Mouse (Mus musculus) E14TG2a.4 (cell line): ENCODE measurements at regions not wholly inside any gene's neighbourhood (a gene's known extent, or its start where the extent isn't known, plus 50 kb on each side); places are given as distances from the start of the nearest gene placed in this dataset.

Source experiments
- H3K27me3 ChIP-seq: 2 replicates; pipeline ENCODE4 v1.6.1; 2014; ENCODE audit warnings: low read length, control low read depth; ENCODE audit not compliant: insufficient read depth
- H3K36me3 ChIP-seq: 2 replicates; pipeline ENCODE4 v1.6.1; 2014; ENCODE audit warnings: low read length, control low read depth; ENCODE audit not compliant: insufficient read depth
- H3K4me1 ChIP-seq: replicated peaks from 2 replicates; pipeline ENCODE4 v1.6.1; 2014; ENCODE audit warnings: low read depth, low read length, control low read depth
- H3K4me3 ChIP-seq: replicated peaks from 2 replicates; pipeline ENCODE4 v1.5.1; 2014; ENCODE audit warnings: mild to moderate bottlenecking, low read length
- H3K9me3 ChIP-seq: 2 replicates; pipeline ENCODE4 v1.6.1; 2014; ENCODE audit warnings: low read length, control low read depth
- CTCF ChIP-seq: conservative IDR thresholded peaks from 2 replicates; pipeline ENCODE4 v1.5.1; 2014; ENCODE audit warnings: low read length
- NANOG ChIP-seq: IDR thresholded peaks from 2 replicates; pipeline ENCODE4 v1.6.1; 2014; ENCODE audit warnings: borderline replicate concordance, low read length, mixed read lengths
- POU5F1 ChIP-seq: IDR thresholded peaks from 2 replicates; pipeline ENCODE4 v1.6.1; 2014; ENCODE audit warnings: low read length, borderline replicate concordance

DNA sequence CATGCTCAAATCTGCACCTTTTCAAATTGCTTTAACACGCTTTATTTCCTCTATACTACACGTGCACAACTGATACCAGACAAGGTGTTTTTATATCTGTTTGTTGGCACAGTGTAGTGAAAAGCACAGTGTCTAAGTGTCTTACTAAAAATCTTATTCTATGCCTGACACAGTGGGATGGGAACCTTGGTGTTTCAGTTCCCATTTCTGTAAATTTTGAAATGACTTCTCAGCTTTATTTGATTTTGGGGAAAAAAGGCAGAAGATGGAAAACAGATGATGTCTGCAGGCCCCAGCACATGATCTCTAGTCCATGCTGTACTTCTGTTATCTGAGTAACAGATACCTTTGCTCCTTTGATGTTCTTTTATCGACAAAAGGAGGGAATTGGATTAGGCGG lies 239.7 kb upstream of the B430305J03Rik start:
- no peaks in the 10 kb centered on the region for H3K4me1 ChIP-seq
- H3K36me3 ChIP-seq: no peaks in the 10 kb centered on the region
- TF ChIP-seq NANOG (no peak), CTCF (no peak), POU5F1 (no peak)
- no peak overlapping the region for H3K4me3 ChIP-seq
- no peaks in the 10 kb centered on the region for H3K9me3 ChIP-seq
- no peaks in the 10 kb centered on the region for H3K27me3 ChIP-seq

DNA sequence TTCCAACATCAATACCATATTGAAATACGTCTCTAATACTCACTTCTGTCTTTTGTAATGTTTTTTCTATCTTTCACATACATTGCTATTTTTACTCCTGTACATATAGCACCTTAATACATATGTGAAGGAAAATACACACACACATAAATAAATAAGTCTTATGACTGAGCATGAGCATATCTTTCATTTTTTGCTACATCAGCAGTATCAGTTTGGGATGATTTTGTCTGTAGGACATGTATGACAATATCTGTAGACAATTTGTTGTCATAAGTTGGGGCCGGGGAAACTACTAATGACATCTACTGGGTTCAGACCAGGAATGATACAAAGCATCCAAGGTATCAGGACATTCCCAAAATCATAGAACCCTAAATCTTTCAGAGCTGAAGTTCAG lies 237.1 kb upstream of the B430305J03Rik start:
- no peak overlapping the region for H3K4me3 ChIP-seq

DNA sequence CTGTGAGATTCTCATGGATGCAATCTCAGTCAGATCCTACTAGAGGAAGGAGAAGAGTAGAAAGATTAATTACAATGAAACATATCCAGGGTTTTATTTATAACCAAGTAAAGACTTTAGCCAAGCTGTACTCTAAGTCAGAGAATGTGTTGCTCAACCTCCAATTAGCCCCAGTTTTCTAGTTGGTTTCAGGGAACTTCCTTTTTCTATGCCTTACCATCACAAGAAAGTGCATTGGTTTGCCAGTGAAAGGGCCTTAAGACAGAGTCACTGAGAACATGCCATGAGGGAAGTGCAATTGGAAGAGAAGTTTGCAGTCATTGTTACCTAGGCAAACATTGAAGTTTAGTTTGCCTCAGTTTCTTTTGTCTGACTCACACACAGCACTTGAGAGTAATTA lies 229.8 kb upstream of the B430305J03Rik start:
- H3K27me3 ChIP-seq: no peaks in the 10 kb centered on the region
- no peaks in the 10 kb centered on the region for H3K9me3 ChIP-seq
- no peak overlapping the region for H3K4me3 ChIP-seq
- no peaks in the 10 kb centered on the region for H3K4me1 ChIP-seq
- H3K36me3 ChIP-seq: no peaks in the 10 kb centered on the region
- TF ChIP-seq NANOG (no peak), CTCF (no peak), POU5F1 (no peak)

More for the DNA sequence above, 237.1 kb upstream of the B430305J03Rik start:
- TF ChIP-seq POU5F1 (no peak), CTCF (no peak), NANOG (no peak)
- no peaks in the 10 kb centered on the region for H3K36me3 ChIP-seq
- H3K4me1 ChIP-seq: no peaks in the 10 kb centered on the region
- no peaks in the 10 kb centered on the region for H3K9me3 ChIP-seq
- no peaks in the 10 kb centered on the region for H3K27me3 ChIP-seq

DNA sequence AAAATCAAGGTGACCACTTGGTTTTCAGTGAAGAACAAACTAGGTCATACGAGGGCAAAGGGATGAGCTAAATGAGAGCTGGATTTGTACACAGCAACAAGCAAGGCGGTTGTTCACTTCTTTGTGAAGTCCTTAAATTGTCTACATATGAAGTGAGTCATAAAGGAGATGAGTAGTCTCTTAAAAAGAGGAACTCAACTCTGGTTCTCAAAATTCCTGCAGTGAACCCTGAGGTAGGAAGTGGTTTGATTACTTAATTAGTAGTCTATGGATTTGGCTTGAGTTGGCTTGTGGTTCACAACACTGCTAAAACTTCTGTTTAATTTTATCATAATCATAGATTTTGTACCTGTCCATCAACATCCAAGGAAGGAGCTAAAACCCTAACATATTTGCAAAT lies 226.6 kb upstream of the B430305J03Rik start:
- Histone ChIP-seq H3K36me3 (no peaks in the 10 kb centered on the region), H3K9me3 (no peaks in the 10 kb centered on the region), H3K4me3 (no peak overlapping the region), H3K4me1 (no peaks in the 10 kb centered on the region), H3K27me3 (no peaks in the 10 kb centered on the region)
- TF ChIP-seq POU5F1 (no peak), CTCF (no peak), NANOG (no peak)

DNA sequence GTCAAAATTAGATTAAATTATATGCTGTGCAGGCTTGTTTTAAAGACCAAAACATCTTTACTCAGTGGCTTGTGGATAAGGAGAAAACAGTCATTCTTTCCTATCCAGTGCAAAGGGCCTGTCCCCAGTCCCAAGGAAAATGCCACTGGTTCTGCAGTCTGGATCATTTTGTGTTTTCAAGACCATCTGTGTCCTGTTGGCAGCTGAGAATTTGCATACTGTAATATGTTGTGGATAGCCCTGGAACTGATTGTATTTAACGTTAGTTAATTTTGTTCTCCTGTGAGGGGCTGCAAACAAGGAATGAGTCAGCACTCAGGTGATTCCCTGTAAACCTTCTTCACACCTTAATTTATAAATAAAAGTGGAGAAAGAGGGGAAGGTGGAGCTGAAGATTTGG lies 217.9 kb upstream of the B430305J03Rik start:
- H3K4me1 ChIP-seq: no peaks in the 10 kb centered on the region
- H3K36me3 ChIP-seq: no peaks in the 10 kb centered on the region
- H3K9me3 ChIP-seq: no peaks in the 10 kb centered on the region
- TF ChIP-seq NANOG: no peak
- TF ChIP-seq POU5F1: no peak
- no peak for TF ChIP-seq CTCF
- H3K4me3 ChIP-seq: no peak overlapping the region
- no peaks in the 10 kb centered on the region for H3K27me3 ChIP-seq

DNA sequence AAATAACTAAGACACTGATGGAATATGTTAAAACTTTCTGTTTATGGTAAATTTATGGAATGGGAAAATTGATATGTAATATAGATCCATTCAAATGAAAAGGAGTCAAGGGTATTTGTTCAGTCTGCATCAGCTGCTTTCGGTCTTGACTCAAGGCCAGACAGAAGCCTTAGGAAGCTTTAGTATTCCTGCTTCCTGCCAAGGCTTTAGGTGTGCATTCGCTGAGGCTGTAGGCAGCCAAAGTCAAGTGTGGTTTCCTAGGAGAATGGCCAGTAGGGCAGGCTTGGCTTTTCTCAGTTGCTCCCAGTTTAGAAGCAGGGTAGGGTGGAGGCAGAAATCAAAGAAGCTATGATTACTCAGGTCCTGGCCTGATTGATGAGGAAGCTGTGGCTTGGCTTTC lies 217.2 kb upstream of the B430305J03Rik start:
- H3K9me3 ChIP-seq: no peaks in the 10 kb centered on the region
- H3K4me3 ChIP-seq: no peak overlapping the region
- no peaks in the 10 kb centered on the region for H3K4me1 ChIP-seq
- no peaks in the 10 kb centered on the region for H3K27me3 ChIP-seq
- H3K36me3 ChIP-seq: no peaks in the 10 kb centered on the region
- TF ChIP-seq CTCF: no peak

DNA sequence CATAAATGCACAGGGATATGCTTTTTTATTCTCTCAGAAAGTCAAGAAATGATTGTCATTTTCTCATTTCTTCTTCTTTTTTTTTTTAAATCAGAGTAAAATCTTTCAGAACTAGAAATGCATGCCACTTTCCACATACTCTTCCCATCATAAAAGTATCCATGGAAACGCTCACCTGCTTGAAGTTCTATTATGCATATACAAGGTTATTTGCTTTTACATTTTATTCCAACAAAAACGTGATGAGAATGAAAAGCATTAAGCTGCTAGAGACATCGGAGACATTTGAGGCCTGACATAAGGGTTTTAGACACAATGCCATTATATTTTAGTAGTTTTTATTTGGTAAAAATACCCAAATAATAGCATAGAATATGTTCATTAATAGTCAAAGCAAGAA lies 214.5 kb upstream of the B430305J03Rik start:
- no peaks in the 10 kb centered on the region for H3K9me3 ChIP-seq
- no peak overlapping the region for H3K4me3 ChIP-seq
- no peaks in the 10 kb centered on the region for H3K27me3 ChIP-seq
- no peaks in the 10 kb centered on the region for H3K36me3 ChIP-seq
- H3K4me1 ChIP-seq: no peaks in the 10 kb centered on the region
- no peak for TF ChIP-seq POU5F1
- TF ChIP-seq NANOG: no peak
- no peak for TF ChIP-seq CTCF

DNA sequence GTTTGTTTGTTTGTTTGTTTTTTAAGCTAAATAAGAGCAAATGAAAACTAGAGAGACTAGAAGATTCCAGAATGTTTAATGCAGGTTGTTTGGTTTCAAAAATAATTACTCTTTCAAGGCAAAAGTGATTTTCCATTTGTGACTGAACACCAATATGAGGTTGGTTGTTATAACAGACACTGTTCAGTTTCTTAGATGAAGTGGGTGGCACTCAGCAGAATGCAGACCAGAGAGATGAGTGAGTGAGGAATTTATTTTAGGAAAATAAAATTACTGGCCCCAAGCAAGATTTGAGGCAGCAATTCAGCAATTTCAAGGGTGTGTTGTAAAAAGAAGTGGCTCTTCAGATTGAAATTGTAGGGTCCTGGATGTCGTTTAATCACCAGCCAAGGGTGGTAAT lies 171.4 kb upstream of the B430305J03Rik start:
- peaks cover 11% of the 10 kb centered on the region for H3K9me3 ChIP-seq
- no peak overlapping the region for H3K4me3 ChIP-seq
- no peaks in the 10 kb centered on the region for H3K27me3 ChIP-seq
- no peaks in the 10 kb centered on the region for H3K36me3 ChIP-seq
- no peak for TF ChIP-seq POU5F1
- no peak for TF ChIP-seq NANOG
- TF ChIP-seq CTCF: no peak
- H3K4me1 ChIP-seq: no peaks in the 10 kb centered on the region

DNA sequence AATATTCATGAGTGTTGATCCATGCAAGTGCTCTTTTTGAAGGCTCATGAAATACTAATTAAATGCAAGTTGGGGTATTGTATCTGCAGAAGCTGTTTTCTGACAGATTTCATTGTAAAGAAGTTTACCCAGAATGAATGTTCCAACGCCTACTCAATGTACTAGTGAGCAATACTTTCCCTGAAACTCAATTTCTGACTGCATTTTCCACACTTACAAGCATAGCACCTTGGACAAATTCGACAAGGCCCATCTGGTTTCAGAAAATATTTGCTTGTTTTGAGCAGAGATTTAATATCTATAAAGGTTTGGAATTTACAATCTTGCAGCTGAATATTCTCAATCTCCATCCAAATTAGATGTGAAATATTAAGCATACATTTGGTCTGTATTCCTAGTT lies 170.0 kb upstream of the B430305J03Rik start:
- no peak overlapping the region for H3K4me3 ChIP-seq
- H3K9me3 ChIP-seq: peaks cover 14% of the 10 kb centered on the region
- TF ChIP-seq POU5F1: no peak
- no peak for TF ChIP-seq NANOG
- no peak for TF ChIP-seq CTCF
- no peaks in the 10 kb centered on the region for H3K4me1 ChIP-seq
- H3K36me3 ChIP-seq: no peaks in the 10 kb centered on the region
- H3K27me3 ChIP-seq: no peaks in the 10 kb centered on the region

DNA sequence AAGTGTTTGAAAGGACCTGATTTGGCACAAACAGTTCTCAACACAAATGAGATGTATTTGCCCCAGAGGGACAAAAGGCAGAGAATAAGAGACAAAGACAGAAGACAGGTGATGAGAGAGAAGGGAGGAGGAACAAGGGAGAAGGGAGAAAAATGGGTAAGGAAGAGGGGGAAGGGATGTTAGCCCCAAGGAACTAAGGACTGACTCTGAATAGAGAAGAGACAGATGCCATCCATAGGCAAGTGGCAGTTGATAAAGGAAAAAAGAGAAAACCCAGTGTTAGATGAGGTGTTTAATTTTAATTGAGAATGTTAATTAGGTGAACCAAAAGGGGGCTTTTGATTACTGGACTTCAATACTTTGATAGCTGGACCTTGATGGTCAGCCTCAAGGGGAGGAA lies 137.4 kb upstream of the B430305J03Rik start:
- no peak overlapping the region for H3K4me3 ChIP-seq
- TF ChIP-seq CTCF (no peak), NANOG (no peak), POU5F1 (no peak)
- no peaks in the 10 kb centered on the region for H3K36me3 ChIP-seq
- no peaks in the 10 kb centered on the region for H3K27me3 ChIP-seq
- no peaks in the 10 kb centered on the region for H3K9me3 ChIP-seq
- H3K4me1 ChIP-seq: no peaks in the 10 kb centered on the region
